Mouse (Mus musculus) T-cell, adult 66 days (primary cell): Measurements from ENCODE around the gene Ehhadh. TPM values are rescaled to one million over a fixed set of nuclear protein-coding genes. Genes with fewer than 3 reads are reported as not detected.

Experiments used
- total RNA-seq, 2 experiments: library from RNA; stranded (reverse); gene quantifications; 3 replicates in 1 of 2; 4 replicates in 1 of 2; pipeline ENCODE4 v1.2.4; 2023

The Ehhadh gene
- total RNA-seq: 1 to 10 TPM; 4.1 to 5.7 TPM

GRCm38 (mm10) chr16:21787516-21788353 lies at the start of gene Ehhadh:
Gene Ehhadh, minus strand, starts transcription at chr16:21787807.

GRCm38 (mm10) chr16:21793875-21794696 lies 6.5 kb upstream of the Ehhadh start, which contains the start of gene Map3k13:
Gene Map3k13, plus strand, starts transcription at chr16:21794346.

Other genes starting within 250 kb of the Ehhadh start
- gene 2510009E07Rik, start 93.1 kb downstream of the Ehhadh start, total RNA-seq: 10 to 100 TPM in 1 of 2 experiments, 1 to 10 TPM in 1; 7.8 to 13.0 TPM
- gene Map3k13, start 6.5 kb upstream of the Ehhadh start, total RNA-seq: under 1 TPM; 0.58 to 0.92 TPM
- 10 to 100 TPM; 10.2 to 11.4 TPM for gene Tmem41a, start 159.7 kb upstream of the Ehhadh start, total RNA-seq
- gene Liph, start 207.9 kb upstream of the Ehhadh start, total RNA-seq: not detected
- 100 to 1,000 TPM; 107 to 109 TPM for gene Senp2, start 221.7 kb upstream of the Ehhadh start, total RNA-seq